Mouse (Mus musculus) forebrain, embryonic 16.5 days (tissue): ENCODE results near the gene Tubb4b. TPM values are rescaled to one million over a fixed set of nuclear protein-coding genes. Genes with fewer than 3 reads are reported as not detected.

ENCODE experiments used
- ATAC-seq: fragments of 200-750 bp; cut with Nextera tagmentation; 2 replicates; pipeline ENCODE4 v1.8.0; 2017; ENCODE audit warnings: mild to moderate bottlenecking, moderate library complexity
- H3K27ac ChIP-seq: fragments of 300-500 bp; sonication (generic); 2 replicates; pipeline ENCODE4 v1.5.1; 2014; ENCODE audit warnings: low read length, control low read depth
- H3K27me3 ChIP-seq: fragments of 300-500 bp; sonication (generic); replicated peaks from 2 replicates; pipeline ENCODE4 v1.6.1; 2014; ENCODE audit warnings: low read length; ENCODE audit not compliant: control insufficient read depth, insufficient read depth
- H3K36me3 ChIP-seq: fragments of 300-500 bp; sonication (generic); 2 replicates; pipeline ENCODE4 v1.6.1; 2014; ENCODE audit not compliant: control insufficient read depth, insufficient read depth
- H3K4me1 ChIP-seq: fragments of 300-500 bp; sonication (generic); replicated peaks from 2 replicates; pipeline ENCODE4 v1.6.1; 2014; ENCODE audit warnings: low read length; ENCODE audit not compliant: control insufficient read depth, insufficient read depth
- H3K4me2 ChIP-seq: fragments of 300-500 bp; sonication (generic); 2 replicates; pipeline ENCODE4 v1.6.1; 2014; ENCODE audit warnings: mild to moderate bottlenecking, low read length, control low read depth
- H3K4me3 ChIP-seq: fragments of 300-500 bp; sonication (generic); replicated peaks from 2 replicates; pipeline ENCODE4 v1.5.1; 2014; ENCODE audit warnings: mild to moderate bottlenecking, low read length, control low read depth
- H3K9ac ChIP-seq: fragments of 300-500 bp; sonication (generic); replicated peaks from 2 replicates; pipeline ENCODE4 v1.6.1; 2014; ENCODE audit warnings: low read depth, low read length, control low read depth
- H3K9me3 ChIP-seq: fragments of 300-500 bp; sonication (generic); 2 replicates; pipeline ENCODE4 v1.6.1; 2016; ENCODE audit warnings: low read length; ENCODE audit not compliant: control insufficient read depth
- WGBS: fragments of 180-500 bp; shearing (Covaris S2); extraction: QIAGEN DNeasy Blood & Tissue Kit; methylation state at CpG from one replicate; pipeline ENCODE4 v1.1.7; 2014; 5-methylcytosine and 5-hydroxymethylcytosine counted together
- polyA plus RNA-seq: library from polyadenylated mRNA; unstranded; fragments of >200 nt; fragmentation: Nextera tagmentation; extraction: Ambion mirVana; gene quantifications from 2 replicates; pipeline ENCODE4 v1.2.1, GENCODE M21; 2015

Tubb4b gene
- polyA plus RNA-seq, 1 experiment from 2014 or later = 394 TPM

DNA sequence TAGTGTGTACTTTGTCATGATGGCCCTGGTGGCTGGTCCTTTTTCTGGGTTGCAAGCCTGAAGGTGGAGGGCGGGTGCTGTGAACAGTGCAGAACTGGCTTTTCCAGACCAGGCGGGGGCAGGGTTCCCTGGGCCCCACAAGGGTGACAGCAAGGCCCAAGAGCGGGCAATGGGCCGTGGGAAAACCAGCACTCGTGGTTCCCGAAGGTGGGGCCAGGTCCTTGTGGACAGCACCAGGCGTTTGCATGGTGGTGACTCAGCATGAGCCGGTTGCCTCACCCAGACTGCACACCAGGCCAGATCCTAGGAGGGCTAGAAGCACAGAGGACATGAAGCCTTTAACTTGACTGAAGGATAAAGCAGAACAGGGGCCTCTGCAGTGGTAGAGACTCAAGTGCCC is 51.9 kb downstream of the Tubb4b start:
- no peaks in the 10 kb centered on the region for H3K36me3 ChIP-seq
- no peak overlapping the region for H3K4me2 ChIP-seq
- no peak overlapping the region for H3K4me3 ChIP-seq
- no peak overlapping the region for H3K9ac ChIP-seq
- H3K27ac ChIP-seq = no peak overlapping the region
- H3K27me3 ChIP-seq = no peaks in the 10 kb centered on the region
- no peaks in the 10 kb centered on the region for H3K9me3 ChIP-seq
- H3K4me1 ChIP-seq = peaks cover 32% of the 10 kb centered on the region
- no peak for ATAC-seq
- 77% methylated on average over 8 of the region's 8 CpGs for WGBS

Other genes with a start within 250 kb of the Tubb4b start
- 143 and 150 TPM in 2 replicates for gene Mrpl41, start 249.6 kb downstream of the Tubb4b start, polyA plus RNA-seq
- gene Pnpla7, start 248.7 kb downstream of the Tubb4b start, polyA plus RNA-seq = 4.4 and 4.5 TPM in 2 replicates
- 186 and 223 TPM in 2 replicates for gene Nsmf, start 170.3 kb downstream of the Tubb4b start, polyA plus RNA-seq
- not detected in 2 replicates for gene Entpd8, start 144.4 kb downstream of the Tubb4b start, polyA plus RNA-seq
- not detected in 2 replicates for gene Noxa1, start 129.6 kb downstream of the Tubb4b start, polyA plus RNA-seq
- 15.8 and 22.0 TPM in 2 replicates for gene Nrarp, start 43.9 kb downstream of the Tubb4b start, polyA plus RNA-seq
- 0.85 and 1.6 TPM in 2 replicates for gene Tor4a, start 27.8 kb downstream of the Tubb4b start, polyA plus RNA-seq
- gene Nelfb, start 13.2 kb downstream of the Tubb4b start, polyA plus RNA-seq = 91.7 and 101 TPM in 2 replicates
- not detected in 2 replicates for gene Stpg3, start 10.1 kb downstream of the Tubb4b start, polyA plus RNA-seq
- gene Fam166a, start 6.0 kb downstream of the Tubb4b start, polyA plus RNA-seq = not detected in 2 replicates
- not detected in 2 replicates for gene Slc34a3, start 9.7 kb upstream of the Tubb4b start, polyA plus RNA-seq
- gene Rnf224, start 12.1 kb upstream of the Tubb4b start, polyA plus RNA-seq = not detected in 2 replicates
- gene Rnf208, start 17.6 kb upstream of the Tubb4b start, polyA plus RNA-seq = 91.6 and 106 TPM in 2 replicates
- 0.33 TPM in 1 of 2 replicates, not detected in the other for gene Cysrt1, start 17.8 kb upstream of the Tubb4b start, polyA plus RNA-seq
- 5.8 and 9.0 TPM in 2 replicates for gene AL732309.1, start 22.2 kb upstream of the Tubb4b start, polyA plus RNA-seq
- gene Tmem203, start 30.7 kb upstream of the Tubb4b start, polyA plus RNA-seq = 16.0 and 16.2 TPM in 2 replicates
- gene Tprn, start 37.9 kb upstream of the Tubb4b start, polyA plus RNA-seq = 14.8 and 16.4 TPM in 2 replicates
- 199 and 204 TPM in 2 replicates for gene Ssna1, start 47.7 kb upstream of the Tubb4b start, polyA plus RNA-seq
- 150 and 159 TPM in 2 replicates for gene Anapc2, start 47.8 kb upstream of the Tubb4b start, polyA plus RNA-seq
- gene Tmem210, start 63.4 kb upstream of the Tubb4b start, polyA plus RNA-seq = not detected in 2 replicates
- gene Lrrc26, start 65.2 kb upstream of the Tubb4b start, polyA plus RNA-seq = 0.21 TPM in 1 of 2 replicates, not detected in the other
- gene Grin1, start 94.5 kb upstream of the Tubb4b start, polyA plus RNA-seq = 19.0 and 29.4 TPM in 2 replicates
- 50.6 and 54.6 TPM in 2 replicates for gene Man1b1, start 107.6 kb upstream of the Tubb4b start, polyA plus RNA-seq
- gene Dpp7, start 131.7 kb upstream of the Tubb4b start, polyA plus RNA-seq = 21.5 and 26.9 TPM in 2 replicates
- 3.3 and 7.5 TPM in 2 replicates for gene Uap1l1, start 141.0 kb upstream of the Tubb4b start, polyA plus RNA-seq
- gene Sapcd2, start 147.6 kb upstream of the Tubb4b start, polyA plus RNA-seq = 23.8 and 29.9 TPM in 2 replicates
- 5.2 and 6.2 TPM in 2 replicates for gene Entpd2, start 171.2 kb upstream of the Tubb4b start, polyA plus RNA-seq
- gene Npdc1, start 174.6 kb upstream of the Tubb4b start, polyA plus RNA-seq = 384 and 515 TPM in 2 replicates
- gene Fut7, start 198.6 kb upstream of the Tubb4b start, polyA plus RNA-seq = 0.31 TPM in 1 of 2 replicates, not detected in the other
- 12.2 and 14.9 TPM in 2 replicates for gene Abca2, start 204.0 kb upstream of the Tubb4b start, polyA plus RNA-seq
- gene Clic3, start 232.1 kb upstream of the Tubb4b start, polyA plus RNA-seq = 2.4 and 4.6 TPM in 2 replicates
- gene Paxx, start 236.4 kb upstream of the Tubb4b start, polyA plus RNA-seq = 89.2 and 108 TPM in 2 replicates
- gene Ptgds, start 245.3 kb upstream of the Tubb4b start, polyA plus RNA-seq = 212 and 217 TPM in 2 replicates